Mouse (Mus musculus) thymus, postnatal 36 days (tissue): Measurements from ENCODE around the gene Ncam1.
A peak's percentile ranks its signal among the peaks of the same experiment; 100 is the strongest.

Experiments
- DNase-seq, 2 experiments: peaks; one replicate each; pipeline ENCODE4 v3.0.0; 2022; ENCODE audit warnings: mixed read lengths in 2 of 2

Gene Ncam1

GRCm38 (mm10) chr9:49672646-49673199 lies 126.0 kb downstream of the Ncam1 start:
- no peak for DNase-seq

GRCm38 (mm10) chr9:49667066-49667465 lies 131.7 kb downstream of the Ncam1 start:
- no peak for DNase-seq

- DNase-seq: no peak
Observed at GRCm38 (mm10) chr9:49665361-49665760, 133.4 kb downstream of the Ncam1 start.

- DNase-seq: no peak
Observed at GRCm38 (mm10) chr9:49663927-49664320, 134.8 kb downstream of the Ncam1 start.

GRCm38 (mm10) chr9:49662958-49663926 lies 135.5 kb downstream of the Ncam1 start:
- DNase-seq: peak; percentile 12 to 13

GRCm38 (mm10) chr9:49661480-49661879 lies 137.2 kb downstream of the Ncam1 start:
- no peak for DNase-seq

GRCm38 (mm10) chr9:49658381-49658856 lies 140.3 kb downstream of the Ncam1 start:
- no peak for DNase-seq

GRCm38 (mm10) chr9:49654470-49654869 lies 144.3 kb downstream of the Ncam1 start:
- no peak for DNase-seq

GRCm38 (mm10) chr9:49653478-49654245 lies 145.1 kb downstream of the Ncam1 start:
- no peak for DNase-seq

- no peak for DNase-seq
Observed at GRCm38 (mm10) chr9:49644296-49644695, 154.4 kb downstream of the Ncam1 start.

GRCm38 (mm10) chr9:49640764-49641163 lies 158.0 kb downstream of the Ncam1 start:
- DNase-seq: no peak

GRCm38 (mm10) chr9:49640142-49640541 lies 158.6 kb downstream of the Ncam1 start:
- no peak for DNase-seq

GRCm38 (mm10) chr9:49637955-49638354 lies 160.8 kb downstream of the Ncam1 start:
- no peak for DNase-seq

- DNase-seq: no peak
Observed at GRCm38 (mm10) chr9:49635668-49636326, 162.9 kb downstream of the Ncam1 start.

- DNase-seq: no peak
Observed at GRCm38 (mm10) chr9:49632591-49632990, 166.1 kb downstream of the Ncam1 start.

GRCm38 (mm10) chr9:49630336-49630735 lies 168.4 kb downstream of the Ncam1 start:
- no peak for DNase-seq

GRCm38 (mm10) chr9:49624910-49625309 lies 173.8 kb downstream of the Ncam1 start:
- no peak for DNase-seq

GRCm38 (mm10) chr9:49623934-49624505 lies 174.7 kb downstream of the Ncam1 start:
- DNase-seq: no peak

- no peak for DNase-seq
Observed at GRCm38 (mm10) chr9:49622928-49623676, 175.6 kb downstream of the Ncam1 start.

GRCm38 (mm10) chr9:49621691-49622090 lies 177.0 kb downstream of the Ncam1 start:
- no peak for DNase-seq

GRCm38 (mm10) chr9:49618699-49619392 lies 179.9 kb downstream of the Ncam1 start:
- DNase-seq: no peak
